Mouse (Mus musculus) heart, adult 8-10 months (tissue): Measurements from ENCODE around the gene Cd59b. TPM values are rescaled to one million over a fixed set of nuclear protein-coding genes. Genes with fewer than 3 reads are reported as not detected.
A peak's percentile ranks its signal among the peaks of the same experiment; 100 is the strongest.
"Not testable (repeated sequence)": the region's sequence is repeated elsewhere in the genome, so short reads cannot be mapped to it uniquely, and the experiment has no call there.

ENCODE experiments used
- DNase-seq: peaks from one replicate; pipeline ENCODE4 v3.0.0; 2022; ENCODE audit warnings: low spot score
- total RNA-seq, 4 experiments: library from RNA; stranded (reverse); gene quantifications; 2 replicates each; pipeline ENCODE4 v1.2.4; 2022

Gene Cd59b
- total RNA-seq, 4 experiments from 2014 or later: 2.3 to 4.7 (median 3.4) TPM

GRCm38 (mm10) chr2:104117173-104117572 lies 47.5 kb downstream of the Cd59b start:
- DNase-seq: not testable (repeated sequence)

DNA sequence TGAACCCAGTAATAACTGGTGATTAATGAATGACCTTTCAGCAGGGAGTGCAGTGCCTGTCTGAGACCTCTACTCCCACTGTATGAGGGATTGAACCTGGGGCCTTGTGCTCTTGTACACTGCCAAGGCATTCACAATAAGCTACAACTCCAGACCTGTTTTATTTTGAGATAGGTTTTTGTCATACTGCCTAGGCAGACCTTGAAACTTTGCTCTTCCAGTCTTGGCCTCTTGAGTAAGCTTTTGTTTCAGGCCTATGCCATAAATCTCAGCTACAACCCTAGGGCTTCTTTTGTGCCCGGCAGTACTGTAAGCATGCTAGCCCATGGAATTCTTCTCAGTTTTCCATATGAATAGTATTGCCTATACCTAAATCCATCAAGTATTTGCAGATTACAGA lies 49.4 kb downstream of the Cd59b start:
- DNase-seq: no peak

GRCm38 (mm10) chr2:104120312-104120711 lies 50.7 kb downstream of the Cd59b start:
- no peak for DNase-seq

GRCm38 (mm10) chr2:104121681-104122504 lies 52.2 kb downstream of the Cd59b start:
- DNase-seq: peak; percentile 67

- peak; percentile 91 for DNase-seq
These were observed 53.1 kb downstream of the Cd59b start, which contains the start of gene A930018P22Rik for GRCm38 (mm10) chr2:104122505-104123378. Gene A930018P22Rik, plus strand, starts transcription at chr2:104122769.

GRCm38 (mm10) chr2:104123540-104123939 lies 53.9 kb downstream of the Cd59b start:
- DNase-seq: no peak

- no peak for DNase-seq
These were observed 54.4 kb downstream of the Cd59b start for GRCm38 (mm10) chr2:104124071-104124470.

GRCm38 (mm10) chr2:104128803-104129531 lies 59.3 kb downstream of the Cd59b start:
- no peak for DNase-seq

DNA sequence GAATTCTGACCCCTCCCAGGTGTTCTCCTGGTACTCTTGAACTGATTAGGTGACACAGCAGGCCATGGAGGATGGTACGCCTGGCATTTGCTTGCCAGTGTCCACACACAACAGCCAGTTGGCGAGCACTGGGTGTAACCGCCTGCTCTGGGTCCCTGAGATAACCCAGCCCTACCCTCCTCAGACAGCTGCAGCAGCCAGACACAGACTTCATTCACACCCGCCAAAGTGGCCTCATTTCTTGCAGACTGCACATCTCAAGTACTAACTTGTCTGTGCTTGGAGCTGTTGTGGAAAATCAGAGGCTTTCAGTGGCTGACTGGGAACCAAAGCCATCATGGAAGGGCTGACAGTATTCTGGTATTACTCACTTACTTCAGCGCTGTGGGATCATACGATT lies 60.5 kb downstream of the Cd59b start:
- no peak for DNase-seq

- DNase-seq: no peak
These were observed 61.3 kb downstream of the Cd59b start for GRCm38 (mm10) chr2:104130969-104131368.

DNA sequence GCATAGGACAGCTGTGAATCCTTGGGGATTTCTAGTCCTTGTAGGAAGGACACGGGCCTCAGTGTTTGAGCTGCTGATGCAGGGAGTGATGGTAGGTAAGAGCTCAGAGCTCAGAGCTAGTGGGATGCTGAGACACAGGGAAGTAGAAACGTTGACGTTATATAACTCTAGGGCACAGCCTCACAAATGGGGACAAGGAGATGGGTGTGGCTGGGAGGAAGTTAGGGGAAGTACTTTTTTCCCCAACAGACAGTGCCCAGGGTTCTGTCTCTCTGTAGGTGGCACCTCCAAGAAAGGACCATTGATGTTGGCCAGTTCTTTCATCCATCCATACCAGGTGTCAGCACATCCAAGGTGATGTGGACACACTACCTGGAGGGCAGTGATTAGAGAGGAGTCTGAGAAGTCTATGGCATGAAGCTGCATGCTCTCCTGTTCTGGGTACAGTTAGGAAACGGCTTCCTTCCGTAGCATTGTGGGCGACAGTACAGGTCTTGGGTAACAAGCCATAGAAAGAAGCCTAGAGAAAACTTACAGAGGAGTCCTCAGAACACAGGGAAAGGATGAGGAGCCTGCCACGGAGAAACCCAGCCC lies 62.7 kb downstream of the Cd59b start:
- no peak for DNase-seq

DNA sequence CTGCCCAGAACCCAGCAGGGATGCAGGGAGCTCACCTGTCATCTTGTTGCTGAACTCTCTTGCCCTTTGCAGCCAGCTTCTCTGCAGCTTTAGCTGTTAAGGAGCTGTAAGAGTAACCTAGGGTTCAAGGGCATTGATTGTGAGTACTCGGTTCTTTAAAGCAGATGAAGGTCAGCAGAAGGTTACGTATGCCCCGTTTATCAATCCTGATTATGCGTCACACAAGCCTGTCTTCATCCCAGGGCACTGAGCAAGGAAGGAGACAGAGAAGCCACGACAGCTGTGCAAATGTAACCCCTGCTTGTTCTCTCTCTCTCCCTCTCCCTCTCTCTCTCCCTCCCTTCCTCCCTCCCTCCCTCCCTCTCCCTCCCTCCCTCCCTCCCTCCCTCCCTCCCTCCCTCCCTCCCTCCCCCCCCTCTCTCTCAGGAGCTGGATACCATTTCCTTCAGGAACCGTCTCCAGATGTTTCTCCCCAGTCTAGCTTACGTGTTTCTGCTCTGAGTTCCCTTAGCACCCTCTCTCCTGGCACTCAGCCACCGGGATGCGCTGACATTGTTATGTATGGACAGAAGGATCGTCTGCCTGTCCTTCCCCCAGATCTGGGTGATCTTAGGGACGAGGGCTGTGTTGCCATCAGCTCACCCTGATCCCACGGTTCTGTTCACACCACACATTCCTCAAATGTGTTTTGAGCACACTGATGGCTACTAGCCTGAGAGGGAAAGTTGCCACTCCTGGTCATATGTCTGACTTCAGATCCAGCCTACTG lies 63.6 kb downstream of the Cd59b start:
- DNase-seq: no peak

- peak; percentile 56 for DNase-seq
These were observed 64.8 kb downstream of the Cd59b start for GRCm38 (mm10) chr2:104134150-104135056.

GRCm38 (mm10) chr2:104135920-104136319 lies 66.3 kb downstream of the Cd59b start:
- no peak for DNase-seq

Other genes with a start within 250 kb of the Cd59b start
- gene Lmo2, start 111.9 kb upstream of the Cd59b start, total RNA-seq: 10 to 100 TPM; 25.6 to 27.7 (median 26.0) TPM
- 10 to 100 TPM; 51.5 to 57.2 (median 52.1) TPM for gene Fbxo3, start 42.1 kb upstream of the Cd59b start, total RNA-seq
- not detected for gene 4931422A03Rik, start 41.5 kb upstream of the Cd59b start, total RNA-seq
- under 1 TPM in 2 of 4 experiments, not detected in 2; 0.20 to 0.41 TPM for gene Gm10912, start 4.0 kb upstream of the Cd59b start, total RNA-seq
- gene Gm10799, start 1.3 kb upstream of the Cd59b start, total RNA-seq: not detected
- gene Cd59a, start 26.0 kb downstream of the Cd59b start, total RNA-seq: 10 to 100 TPM; 55.7 to 60.2 (median 57.9) TPM
- 1 to 10 TPM in 1 of 4 experiments, under 1 TPM in 2, not detected in 1; 0.56 to 1.4 (median 0.68) TPM for gene A930018P22Rik, start 52.9 kb downstream of the Cd59b start, total RNA-seq